ENCODE assay signal across 9 mouse cellular contexts in the genomic region with DNA sequence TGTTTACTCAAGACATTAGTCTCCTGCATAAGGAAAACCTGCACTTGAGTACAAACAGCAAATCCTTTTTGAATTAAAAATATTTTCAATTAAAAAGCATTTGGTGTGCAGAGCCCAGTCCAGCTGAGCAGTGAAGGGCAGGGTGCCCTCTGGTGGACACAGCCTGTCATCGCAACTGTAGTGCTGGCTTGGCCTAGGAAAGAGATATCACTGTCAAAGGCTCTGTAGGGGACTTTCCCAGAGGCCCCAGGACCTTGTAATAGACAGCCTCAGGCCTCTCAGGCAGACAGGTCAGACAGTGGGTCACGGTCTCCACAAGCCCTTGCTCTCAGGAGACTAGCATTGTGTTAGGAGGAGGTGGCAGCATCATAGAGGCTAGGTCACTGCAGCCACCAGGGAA.
DNase-seq lines count a peak whose midpoint lies in the region; ATAC-seq lines count a peak whose summit lies in the region.
"Had no signal": no experiment of that assay in that cellular context is flagged by ENCODE, and none has a peak within 500 bp of the region (broad histone marks: within the 10 kb centered on the region; RNA-seq: fewer than 3 reads in every experiment).

No protein-coding gene starts in this region.

- no peak overlapping the region for H3K27ac ChIP-seq in forebrain, embryonic 10.5 days
- H3K27ac ChIP-seq in forebrain, embryonic 13.5 days = no peak overlapping the region
- H3K27ac ChIP-seq: macrophage had no signal

- H3K36me3 ChIP-seq in forebrain, embryonic 10.5 days (replicated peaks) = peaks cover 23% of the 10 kb centered on the region
- H3K36me3 ChIP-seq in forebrain, embryonic 13.5 days (ENCODE audit: poor library complexity, severe bottlenecking) = peaks cover 38% of the 10 kb centered on the region

- DNase-seq in forebrain, embryonic 10.5 days (ENCODE audit: extremely low spot score, low spot score) = peak; percentile 72
- peak; percentile 78 for DNase-seq in adipocyte (ENCODE audit: low spot score)
- DNase-seq in gastrocnemius, postnatal 4 days (ENCODE audit: low spot score in 2 of 2) = peak; percentile 45 to 63
- DNase-seq in layer of hippocampus, adult 9-11 months = peak; percentile 61
- peak; percentile 74 for DNase-seq in right cerebral cortex, postnatal 4 days

- peaks cover 46% of the 10 kb centered on the region for H3K27me3 ChIP-seq in forebrain, embryonic 10.5 days (ENCODE audit: poor library complexity, severe bottlenecking)
- H3K27me3 ChIP-seq in forebrain, embryonic 13.5 days = no peaks in the 10 kb centered on the region

- no peak for ATAC-seq in forebrain, embryonic 13.5 days
- peak; percentile 73 for ATAC-seq in common myeloid progenitor, adult 5-6 weeks (replicated peaks; ENCODE audit: low read depth, poor library complexity, severe bottlenecking)
- ATAC-seq in megakaryocyte-erythroid progenitor cell, adult 5-6 weeks (replicated peaks; ENCODE audit: low FRiP score, low TSS enrichment, poor library complexity, severe bottlenecking) = peak; percentile 43

- H3K9me3 ChIP-seq in forebrain, embryonic 10.5 days = no peaks in the 10 kb centered on the region
- H3K9me3 ChIP-seq in forebrain, embryonic 13.5 days (replicated peaks) = no peaks in the 10 kb centered on the region

- H3K4me1 ChIP-seq in forebrain, embryonic 10.5 days = peaks cover 25% of the 10 kb centered on the region
- H3K4me1 ChIP-seq in forebrain, embryonic 13.5 days = no peaks in the 10 kb centered on the region

- no peak overlapping the region for H3K4me3 ChIP-seq in forebrain, embryonic 10.5 days
- H3K4me3 ChIP-seq in forebrain, embryonic 13.5 days = no peak overlapping the region

- no peak overlapping the region for H3K4me2 ChIP-seq in forebrain, embryonic 13.5 days

- WGBS in forebrain, embryonic 10.5 days = 3% methylated on average over 2 of the region's 2 CpGs
- 3% methylated on average over 2 of the region's 2 CpGs for WGBS in forebrain, embryonic 13.5 days

- H3K9ac ChIP-seq in forebrain, embryonic 13.5 days = no peak overlapping the region
